Mouse (Mus musculus): ENCODE measurements around the gene Aurka. TPM values are rescaled to one million over a fixed set of nuclear protein-coding genes. Genes with fewer than 3 reads are reported as not detected.

Gene Aurka
- 56.2 and 57.1 TPM in 2 replicates for total RNA-seq (2017)

DNA sequence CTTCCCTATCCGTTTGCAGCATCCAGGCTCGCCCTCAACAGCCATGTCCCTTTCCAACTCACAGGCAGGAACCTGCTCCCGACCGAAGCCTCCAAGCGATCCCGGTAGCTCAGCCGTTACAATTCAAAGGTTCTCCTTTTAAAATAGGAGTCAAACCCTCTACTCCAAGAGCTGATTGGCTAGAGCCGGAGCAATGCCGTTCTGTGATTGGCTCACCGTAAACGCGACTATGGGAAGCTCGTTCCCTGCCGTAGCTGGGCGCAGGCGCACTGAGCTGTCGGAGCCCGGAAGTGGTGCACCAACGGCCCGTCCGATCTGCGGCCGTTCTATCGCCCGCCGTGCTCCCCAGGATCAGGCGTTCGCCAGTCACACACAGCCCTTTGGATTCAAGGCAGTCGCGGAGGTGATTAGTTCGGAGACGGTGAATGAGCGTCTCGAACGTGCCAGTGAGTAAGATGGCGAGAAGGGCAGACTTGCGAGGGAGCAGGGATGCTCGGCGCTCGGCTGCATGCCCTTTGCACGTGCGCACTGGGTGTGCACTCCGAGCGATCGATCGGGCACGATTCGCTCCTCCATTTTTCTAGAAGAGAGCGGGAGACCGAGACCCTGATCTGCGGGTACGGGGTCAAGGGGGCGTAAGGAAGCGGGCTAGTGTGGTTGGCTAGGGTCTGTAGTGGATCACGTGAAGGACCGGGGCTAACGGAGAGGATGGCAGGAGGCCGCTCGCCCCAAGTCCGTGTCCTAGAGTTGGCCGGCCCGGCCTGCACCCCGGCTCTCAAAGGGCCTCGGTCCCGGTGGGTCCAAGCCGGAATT, at the start of gene Aurka, which contains the start of gene Cstf1:
TSS of gene Aurka (minus strand) at position 125 of the 813 bp plus-strand sequence.
TSS of gene Cstf1 (plus strand) at position 271 of the 813 bp plus-strand sequence.
- peak; percentile 95 for ATAC-seq (replicated peaks; ENCODE audit: low read depth, poor library complexity, severe bottlenecking)

DNA sequence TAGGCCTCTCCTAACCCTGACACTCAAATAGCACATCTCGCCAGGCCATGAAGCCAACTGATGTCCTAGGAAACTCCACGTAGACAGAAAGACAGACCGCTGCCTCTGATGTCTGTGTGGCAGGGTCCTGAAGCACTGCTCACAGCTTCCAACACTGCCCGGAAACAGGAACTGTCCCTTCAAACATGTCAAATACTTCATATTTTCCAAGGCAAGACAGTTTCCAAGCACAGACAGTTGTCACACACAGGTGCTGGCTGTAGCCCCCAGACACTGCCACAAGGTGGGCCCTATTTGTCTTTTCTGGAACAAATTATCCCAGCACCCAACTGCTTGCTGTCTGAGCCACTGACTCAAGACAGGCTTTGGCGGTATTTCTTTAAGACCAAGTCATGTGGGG, 47.9 kb upstream of the Aurka start:
- ATAC-seq (replicated peaks; ENCODE audit: low read depth, poor library complexity, severe bottlenecking) = no peak

DNA sequence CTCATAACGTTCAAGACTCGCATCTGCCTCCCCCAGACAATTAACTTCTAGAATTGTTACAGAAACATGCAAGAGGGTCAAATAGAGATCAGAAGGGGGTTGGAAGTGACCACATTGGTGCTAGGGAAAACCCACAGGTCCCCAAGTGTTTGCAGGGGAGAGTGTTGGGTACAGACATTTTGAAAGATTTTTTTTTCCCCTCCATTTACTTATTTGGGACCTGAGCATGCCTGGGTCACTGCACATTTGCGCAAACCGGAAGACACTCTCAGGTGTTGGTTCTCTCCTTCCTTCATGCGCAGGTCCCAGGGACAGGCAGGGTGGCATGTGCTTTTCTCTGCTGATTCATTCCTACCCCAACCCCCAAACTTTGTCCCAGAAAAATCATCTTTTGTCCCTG, 46.5 kb upstream of the Aurka start:
- no peak for ATAC-seq (replicated peaks; ENCODE audit: low read depth, poor library complexity, severe bottlenecking)

DNA sequence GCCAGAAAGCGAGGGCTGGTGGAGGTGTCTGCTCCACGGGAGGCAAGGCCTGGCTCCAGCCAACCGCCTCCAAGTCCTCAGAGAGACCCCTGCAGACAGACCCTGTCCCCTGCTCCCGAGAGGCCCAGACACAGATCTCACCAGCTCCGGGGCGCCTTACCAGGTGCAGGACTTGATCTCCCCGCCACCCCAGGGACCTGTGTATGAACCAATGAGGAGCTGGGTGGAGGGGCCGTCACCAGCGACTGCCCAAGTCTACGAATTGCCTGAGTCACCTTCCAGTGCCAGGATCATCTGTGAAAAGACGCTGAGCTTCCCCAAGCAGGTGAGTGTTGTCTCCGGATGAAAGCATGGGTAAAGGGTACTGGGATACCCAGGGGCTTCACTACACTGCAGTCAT, 45.9 kb upstream of the Aurka start:
- ATAC-seq (replicated peaks; ENCODE audit: low read depth, poor library complexity, severe bottlenecking) = no peak

DNA sequence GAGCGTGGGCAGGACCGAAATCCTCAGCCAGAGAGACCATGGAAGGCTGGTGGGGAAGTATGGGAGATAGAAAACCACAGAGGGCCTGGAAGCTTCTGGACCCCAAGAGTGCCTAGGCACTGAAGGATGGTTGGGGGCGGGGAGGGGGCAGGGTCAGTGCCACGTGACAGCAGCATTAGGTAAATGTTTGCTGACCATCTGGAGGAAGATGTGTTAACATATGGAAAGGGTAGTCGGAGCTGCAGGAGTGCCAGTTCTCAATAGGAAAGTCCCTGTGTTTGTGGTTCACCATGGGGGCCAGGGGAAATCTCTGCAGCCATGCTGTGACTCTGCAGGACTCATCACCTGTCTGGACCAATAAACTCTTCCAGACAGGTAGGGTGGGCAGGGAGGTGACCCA, 43.6 kb upstream of the Aurka start:
- no peak for ATAC-seq (replicated peaks; ENCODE audit: low read depth, poor library complexity, severe bottlenecking)

DNA sequence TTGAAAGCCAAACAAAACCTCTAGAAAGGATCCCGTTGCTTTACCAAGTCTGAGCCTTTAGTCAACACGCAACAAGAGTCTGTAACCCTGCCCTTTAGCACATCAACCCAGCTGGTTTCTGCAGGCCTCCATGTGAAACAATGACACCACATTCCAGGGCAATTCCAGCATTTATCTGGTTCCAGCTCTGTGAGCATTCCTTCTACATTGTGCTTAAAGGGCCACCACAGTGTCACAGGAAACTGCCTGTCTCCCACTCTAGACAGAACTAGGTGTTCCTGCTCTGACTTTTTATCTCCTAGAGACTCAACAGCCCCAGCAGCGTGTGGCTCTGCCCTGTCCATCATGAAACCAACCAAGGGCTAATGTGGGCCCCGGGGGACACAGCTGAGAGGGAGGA, 42.9 kb upstream of the Aurka start:
- ATAC-seq (replicated peaks; ENCODE audit: low read depth, poor library complexity, severe bottlenecking) = peak; percentile 41

DNA sequence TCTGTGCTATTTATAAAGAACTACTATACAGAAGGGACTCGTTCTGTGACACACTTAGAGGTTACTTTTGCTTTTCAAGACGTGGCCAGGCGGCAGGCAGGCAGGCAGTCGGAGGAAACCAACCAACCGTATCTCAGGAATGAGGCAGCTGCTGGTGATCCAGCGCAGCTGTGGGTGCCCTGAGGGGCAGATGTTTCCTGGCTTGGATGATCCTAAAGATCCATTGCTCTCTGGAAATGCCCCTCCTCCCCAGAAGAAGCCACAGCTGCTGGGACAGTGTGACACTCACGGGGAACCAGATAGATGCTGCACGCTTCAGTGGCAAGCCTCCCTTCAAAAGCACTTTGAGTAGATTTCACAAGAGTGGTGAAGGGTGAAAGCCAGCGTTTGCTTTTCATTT, 42.1 kb upstream of the Aurka start:
- peak; percentile 93 for ATAC-seq (replicated peaks; ENCODE audit: low read depth, poor library complexity, severe bottlenecking)

DNA sequence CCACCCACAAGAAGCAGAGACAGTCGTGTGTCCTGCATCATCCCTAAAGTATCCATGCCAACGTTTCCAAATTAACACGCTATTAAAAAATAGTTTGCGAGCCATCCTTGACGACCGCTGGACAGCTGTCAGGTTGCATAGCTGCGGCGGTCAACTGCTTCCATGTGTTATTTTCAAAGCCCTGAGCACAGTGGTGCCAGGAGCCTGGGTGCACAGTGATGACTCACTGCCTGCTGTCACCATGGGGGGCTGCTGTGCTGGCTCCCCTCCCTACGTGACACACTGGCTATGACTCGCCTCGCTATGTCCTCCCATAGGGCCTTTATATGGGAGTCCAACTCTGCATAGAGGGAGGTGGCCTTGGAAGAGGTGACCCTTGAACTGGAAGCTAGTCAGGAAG, 40.8 kb upstream of the Aurka start:
- ATAC-seq (replicated peaks; ENCODE audit: low read depth, poor library complexity, severe bottlenecking) = no peak

DNA sequence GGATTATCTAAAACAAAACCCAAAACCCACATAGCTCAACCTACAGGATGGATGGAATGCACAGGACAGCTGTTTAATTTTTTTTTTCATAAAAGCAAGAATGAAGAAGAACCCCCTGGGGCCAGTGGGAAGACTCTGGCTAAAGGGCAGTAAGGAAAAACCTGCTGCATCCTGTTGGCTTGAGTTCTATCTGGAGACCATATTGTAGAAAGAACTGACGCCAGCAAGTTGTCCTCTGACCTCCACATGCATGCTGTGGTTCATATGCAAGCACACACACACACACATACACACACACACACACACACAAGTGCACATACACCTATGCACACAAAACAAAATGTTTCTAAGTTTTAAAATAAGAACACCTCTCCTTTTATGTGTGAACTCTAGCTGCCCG, 40.4 kb upstream of the Aurka start:
- ATAC-seq (replicated peaks; ENCODE audit: low read depth, poor library complexity, severe bottlenecking) = no peak

DNA sequence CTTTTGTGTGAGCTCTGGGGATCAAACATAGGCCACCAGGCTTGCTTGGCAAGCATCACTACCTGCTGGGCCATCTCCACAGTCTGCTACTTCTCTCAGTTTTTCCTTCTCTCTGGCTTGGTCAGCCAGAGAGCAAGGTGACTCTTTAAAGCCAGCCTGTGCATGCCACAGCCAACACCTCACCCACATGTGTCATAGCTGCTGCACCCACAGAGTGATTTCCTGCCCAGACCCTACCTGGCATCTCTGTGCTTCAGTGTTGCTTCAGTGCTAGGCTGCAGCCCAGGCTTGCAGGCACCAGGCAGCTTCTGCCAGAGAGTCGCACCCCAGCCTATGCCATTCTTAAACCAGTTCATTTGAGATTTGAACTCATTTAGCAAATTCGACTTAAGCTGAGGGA, 37.2 kb upstream of the Aurka start:
- no peak for ATAC-seq (replicated peaks; ENCODE audit: low read depth, poor library complexity, severe bottlenecking)

DNA sequence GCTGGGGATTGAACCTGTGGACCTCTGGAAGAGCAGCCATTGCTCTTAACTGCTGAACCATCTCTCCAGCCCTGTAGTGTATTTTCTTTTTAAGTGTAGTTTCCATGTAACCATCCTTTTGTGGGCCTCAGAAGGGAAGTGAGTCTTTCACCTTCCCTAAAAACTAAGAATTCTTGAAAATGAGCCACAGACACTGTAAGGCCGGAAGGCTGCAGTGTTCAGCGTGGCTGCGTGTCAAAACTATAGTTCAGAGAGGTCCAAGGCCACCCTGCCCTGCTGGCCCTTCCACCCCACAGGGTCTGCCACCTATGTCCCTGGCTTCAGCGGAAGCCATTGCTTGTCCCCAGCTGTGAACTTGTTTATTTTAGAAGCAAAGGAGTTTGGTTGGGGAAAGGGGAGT, 35.8 kb upstream of the Aurka start:
- peak; percentile 46 for ATAC-seq (replicated peaks; ENCODE audit: low read depth, poor library complexity, severe bottlenecking)

DNA sequence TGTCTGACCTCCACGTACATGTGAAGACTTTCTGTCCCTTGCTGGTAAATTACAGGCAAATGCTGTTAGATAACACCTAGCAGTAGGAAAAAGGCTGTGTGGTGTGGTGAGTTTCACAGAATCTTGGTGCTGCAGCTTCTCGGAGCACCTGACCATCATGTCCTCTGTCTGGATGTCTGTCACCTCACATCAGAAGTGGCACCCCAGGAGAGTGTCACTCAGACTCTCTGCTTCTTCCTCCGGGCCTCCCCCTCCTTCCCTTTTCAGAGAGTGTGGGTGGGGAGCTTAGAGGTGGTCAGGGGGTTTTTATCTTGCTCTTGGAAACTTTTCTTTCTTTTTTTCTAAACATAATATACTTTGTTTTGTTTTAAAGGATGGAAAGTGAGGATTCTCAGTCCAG, 34.7 kb upstream of the Aurka start:
- no peak for ATAC-seq (replicated peaks; ENCODE audit: low read depth, poor library complexity, severe bottlenecking)

DNA sequence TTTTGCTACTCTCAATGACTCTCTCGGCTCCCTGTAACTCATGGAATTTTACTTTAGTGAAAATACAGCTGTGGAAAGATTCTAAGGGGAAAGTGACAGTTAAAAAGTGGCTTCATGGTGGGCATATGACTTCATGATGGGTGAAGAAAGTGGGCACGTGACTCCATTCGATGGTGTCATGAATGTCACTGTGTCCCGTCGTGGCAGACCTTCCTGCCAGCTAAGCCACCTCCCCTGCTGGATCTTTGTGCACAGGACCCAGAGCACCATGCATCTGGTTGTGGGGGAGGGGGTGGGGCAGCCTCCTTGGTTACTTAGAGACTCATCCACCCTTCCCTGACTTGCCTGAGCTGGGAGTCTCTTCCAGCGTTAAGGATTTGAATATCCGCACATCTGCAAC, 33.9 kb upstream of the Aurka start:
- no peak for ATAC-seq (replicated peaks; ENCODE audit: low read depth, poor library complexity, severe bottlenecking)

DNA sequence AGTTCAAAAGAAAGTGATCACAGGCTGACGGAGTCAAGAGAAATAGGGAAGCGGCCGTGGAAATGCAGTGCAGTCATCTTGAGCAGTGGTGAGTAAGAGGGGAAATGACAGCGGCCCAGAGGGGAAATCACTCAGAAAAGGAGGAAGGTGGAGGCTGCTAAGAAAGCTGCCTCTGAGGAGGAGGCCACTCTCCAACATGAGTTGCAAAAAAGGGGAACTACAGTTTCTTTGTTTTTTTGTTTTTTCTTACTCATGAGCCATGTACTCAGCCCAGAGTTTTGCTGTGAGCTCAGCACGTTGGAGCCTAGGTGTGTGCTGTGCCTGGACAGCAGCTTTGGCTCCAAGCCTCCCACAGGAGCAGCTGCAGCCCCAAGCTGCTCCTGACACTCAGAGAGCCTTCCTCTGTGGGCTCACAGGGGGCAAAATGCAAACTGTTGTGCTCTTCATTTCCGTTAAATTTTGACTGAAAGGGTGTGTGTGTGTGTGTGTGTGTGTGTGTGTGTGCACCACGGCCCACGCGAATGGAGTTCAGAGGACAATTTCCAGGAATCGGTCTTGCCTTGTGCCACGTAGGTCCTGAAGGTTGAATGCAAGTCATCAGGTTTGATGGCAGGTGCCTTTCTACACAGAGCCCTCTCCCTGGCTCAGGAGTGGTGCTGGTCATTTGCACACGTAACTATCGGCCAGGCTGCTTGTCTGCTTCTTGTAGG, 30.9 kb upstream of the Aurka start:
- ATAC-seq (replicated peaks; ENCODE audit: low read depth, poor library complexity, severe bottlenecking) = peak; percentile 93

DNA sequence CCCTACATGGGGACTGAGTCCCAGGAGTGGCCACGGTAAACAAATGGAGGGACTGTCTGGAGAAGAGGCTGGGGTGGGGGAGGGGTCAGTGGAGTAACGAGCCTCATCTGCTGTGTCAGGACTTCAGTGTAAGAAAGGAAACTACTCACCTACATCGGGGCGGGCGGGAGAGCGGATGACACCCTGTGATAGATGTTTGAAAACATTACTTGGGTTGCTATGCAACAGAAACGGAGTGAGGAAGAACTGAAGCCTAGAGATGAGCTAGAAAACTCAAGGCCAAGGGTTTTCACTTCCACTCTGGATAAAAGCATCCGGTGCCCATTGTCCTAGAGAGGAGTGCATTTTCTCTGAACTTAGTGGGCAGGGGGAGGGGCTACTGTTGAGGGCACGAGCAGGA, 29.6 kb upstream of the Aurka start:
- peak; percentile 40 for ATAC-seq (replicated peaks; ENCODE audit: low read depth, poor library complexity, severe bottlenecking)

DNA sequence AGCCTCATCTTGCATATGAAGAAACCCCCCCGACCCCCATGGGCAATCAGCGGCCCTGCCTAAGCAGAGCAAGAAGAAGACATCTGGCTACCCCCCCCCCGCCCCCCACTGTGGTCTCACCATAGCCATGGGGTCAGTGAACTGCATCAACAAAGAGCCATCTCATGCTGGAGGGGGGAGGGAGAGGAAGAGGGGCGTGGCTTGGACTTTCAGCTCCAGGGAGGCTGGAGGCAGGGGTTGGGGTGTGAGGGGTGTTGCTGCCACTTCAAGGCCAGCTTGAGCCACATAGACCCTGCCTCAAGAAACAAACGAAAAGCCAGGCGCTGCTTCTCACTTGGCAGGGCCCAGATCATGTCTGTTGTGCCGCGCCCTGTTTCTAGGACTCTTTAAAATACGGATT, 25.6 kb upstream of the Aurka start:
- no peak for ATAC-seq (replicated peaks; ENCODE audit: low read depth, poor library complexity, severe bottlenecking)

DNA sequence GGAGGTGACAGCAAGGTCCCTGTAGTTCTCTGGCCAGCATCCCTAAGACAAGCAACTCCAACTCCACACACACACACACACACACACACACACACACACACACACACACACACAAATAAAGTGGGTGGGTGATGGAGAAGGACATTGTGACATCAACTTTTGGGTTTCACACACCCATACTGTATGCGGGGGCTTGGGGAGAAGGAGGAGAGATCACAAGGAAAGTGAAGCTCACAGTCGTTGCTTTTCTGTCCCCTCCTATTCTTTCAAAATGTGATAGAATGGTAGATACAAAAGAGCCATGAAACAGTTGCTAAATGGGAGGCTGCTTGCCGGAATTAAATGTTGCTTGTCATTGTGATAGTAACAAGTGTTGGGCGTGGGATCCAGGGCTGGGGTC, 24.3 kb upstream of the Aurka start:
- no peak for ATAC-seq (replicated peaks; ENCODE audit: low read depth, poor library complexity, severe bottlenecking)

DNA sequence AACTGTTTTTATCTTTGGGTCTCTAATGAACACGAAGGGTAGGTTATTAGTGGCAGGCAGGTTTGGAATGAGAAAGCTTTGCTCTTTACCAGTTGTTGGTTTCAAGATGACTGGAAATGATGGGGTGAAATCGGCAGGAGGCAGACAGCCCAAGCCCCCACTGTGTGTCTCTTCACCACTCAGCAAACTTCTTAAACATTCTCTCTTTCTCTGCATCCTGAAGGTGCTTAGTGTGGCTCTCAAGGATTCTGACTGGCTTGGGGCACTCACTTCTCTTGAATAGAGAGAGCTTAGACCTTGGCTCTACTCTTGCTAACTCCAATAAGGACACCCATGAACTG, 23.7 kb upstream of the Aurka start:
- no peak for ATAC-seq (replicated peaks; ENCODE audit: low read depth, poor library complexity, severe bottlenecking)

DNA sequence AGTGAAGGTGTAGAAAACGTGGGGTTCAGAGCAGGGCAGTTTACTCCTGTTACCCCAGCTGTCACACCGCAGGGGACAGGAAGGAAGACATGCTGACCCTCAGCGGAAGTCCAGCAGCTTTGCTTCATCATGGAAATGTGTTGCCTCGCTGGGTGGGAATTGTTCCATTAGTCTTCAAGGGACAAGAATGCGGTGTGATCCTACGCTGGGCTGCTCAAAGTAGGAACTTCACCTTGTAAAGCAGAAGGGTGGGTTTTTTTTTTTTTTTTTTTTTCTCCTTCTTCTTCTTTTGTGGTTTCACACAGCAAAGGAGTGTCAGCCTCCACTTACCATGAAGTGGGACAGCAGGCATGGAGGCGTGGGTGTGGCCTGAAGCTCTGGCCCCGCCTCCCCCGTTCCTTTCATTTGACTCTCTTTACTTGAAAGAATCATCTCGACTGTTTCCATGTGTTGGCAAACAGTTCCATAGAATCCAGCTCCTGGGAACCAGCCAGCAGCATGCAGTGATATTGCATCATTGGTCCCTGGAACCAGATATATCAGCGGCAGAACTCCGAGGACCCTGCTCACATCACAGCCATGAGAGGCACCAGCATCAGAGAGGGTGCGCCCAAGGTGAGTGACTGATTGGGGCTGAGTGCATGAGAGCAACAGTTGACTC, 23.2 kb upstream of the Aurka start, which contains the start of gene Cass4:
TSS of gene Cass4 (plus strand) at position 404 of the 661 bp plus-strand sequence.
- ATAC-seq (replicated peaks; ENCODE audit: low read depth, poor library complexity, severe bottlenecking) = peak; percentile 85

DNA sequence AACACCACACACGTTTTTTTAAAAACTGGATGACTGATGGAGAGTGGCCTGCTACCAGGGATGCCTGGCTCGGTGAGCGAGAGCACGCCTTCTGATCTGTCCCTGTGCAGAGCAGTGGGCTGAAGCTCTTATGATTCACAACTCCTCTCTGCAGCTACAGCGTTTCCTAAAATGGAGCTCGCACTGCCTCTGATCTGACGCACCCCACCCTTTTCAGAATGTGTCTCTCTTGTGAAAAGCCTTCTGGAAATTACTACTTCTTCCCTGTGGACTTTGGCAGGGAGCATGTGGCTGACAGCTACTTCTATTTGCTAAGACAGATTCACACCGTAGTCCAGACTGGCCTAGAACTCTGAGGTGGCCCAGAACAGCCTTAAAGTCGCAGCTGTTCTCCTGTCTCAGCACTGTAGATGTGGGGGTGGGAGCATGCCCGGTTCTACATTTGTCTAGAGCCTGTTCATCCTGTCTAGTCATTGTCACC, 21.7 kb upstream of the Aurka start:
- ATAC-seq (replicated peaks; ENCODE audit: low read depth, poor library complexity, severe bottlenecking) = no peak

DNA sequence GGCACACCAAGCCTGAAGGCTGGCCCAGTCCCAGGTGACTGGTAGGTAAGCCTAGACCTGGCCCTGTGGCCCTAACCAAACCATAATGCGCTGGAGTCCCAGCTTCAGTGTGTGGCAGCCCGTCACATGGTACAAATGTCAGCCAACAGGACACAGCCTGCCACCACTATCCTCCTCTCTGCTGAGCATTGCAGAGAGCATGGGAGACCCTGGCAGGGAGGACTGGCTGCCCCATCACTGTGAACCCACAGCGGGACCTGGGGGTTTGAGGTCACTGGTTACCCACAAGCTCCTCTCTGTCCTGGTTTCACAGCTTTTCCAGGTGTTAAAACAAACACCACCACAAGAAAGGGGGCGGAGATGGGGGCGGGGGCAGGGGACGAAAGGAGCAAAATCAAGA, 20.0 kb upstream of the Aurka start:
- no peak for ATAC-seq (replicated peaks; ENCODE audit: low read depth, poor library complexity, severe bottlenecking)

All from common myeloid progenitor, adult 5-6 weeks (primary cell).